Mouse (Mus musculus): ENCODE data around the gene Spryd4.
A peak's percentile ranks its signal among the peaks of the same experiment; 100 is the strongest.
"Not testable (repeated sequence)": the region's sequence is repeated elsewhere in the genome, so short reads cannot be mapped to it uniquely, and the experiment has no call there.

The Spryd4 gene

GRCm38 (mm10) chr10:128188242-128188877 lies 23.2 kb downstream of the Spryd4 start:
- peak; percentile 90 for DNase-seq (ENCODE audit: low read depth, low spot score)

GRCm38 (mm10) chr10:128187181-128187605 lies 24.4 kb downstream of the Spryd4 start:
- peak; percentile 98 for DNase-seq (ENCODE audit: low read depth, low spot score)

GRCm38 (mm10) chr10:128185959-128186358 lies 25.6 kb downstream of the Spryd4 start:
- DNase-seq (ENCODE audit: low read depth, low spot score) = peak; percentile 96

- DNase-seq (ENCODE audit: low read depth, low spot score) = peak; percentile 27
Observed at GRCm38 (mm10) chr10:128185277-128185940, 26.2 kb downstream of the Spryd4 start.

GRCm38 (mm10) chr10:128184296-128184695 lies 27.3 kb downstream of the Spryd4 start:
- peak; percentile 42 for DNase-seq (ENCODE audit: low read depth, low spot score)

GRCm38 (mm10) chr10:128179989-128180388 lies 31.6 kb downstream of the Spryd4 start, which contains the start of gene Rbms2:
Gene Rbms2 (minus strand): TSS chr10:128180297.
- DNase-seq (ENCODE audit: low read depth, low spot score) = no peak

GRCm38 (mm10) chr10:128177316-128177715 lies 34.3 kb downstream of the Spryd4 start:
- no peak for DNase-seq (ENCODE audit: low read depth, low spot score)

GRCm38 (mm10) chr10:128175996-128176755 lies 35.4 kb downstream of the Spryd4 start:
- peak; percentile 71 for DNase-seq (ENCODE audit: low read depth, low spot score)

- no peak for DNase-seq (ENCODE audit: low read depth, low spot score)
Observed at GRCm38 (mm10) chr10:128175302-128175701, 36.3 kb downstream of the Spryd4 start.

- DNase-seq (ENCODE audit: low read depth, low spot score) = peak; percentile 46
Observed at GRCm38 (mm10) chr10:128171348-128171747, 40.3 kb downstream of the Spryd4 start.

- DNase-seq (ENCODE audit: low read depth, low spot score) = peak; percentile 53
Observed at GRCm38 (mm10) chr10:128167091-128167490, 44.5 kb downstream of the Spryd4 start.

- DNase-seq (ENCODE audit: low read depth, low spot score) = not testable (repeated sequence)
Observed at GRCm38 (mm10) chr10:128165726-128166125, 45.9 kb downstream of the Spryd4 start.

Measured in ES-CJ7 (cell line).